Mouse (Mus musculus): ENCODE results near the gene Sox9. TPM values are rescaled to one million over a fixed set of nuclear protein-coding genes. Genes with fewer than 3 reads are reported as not detected.

The Sox9 gene
- polyA plus RNA-seq (2011; ENCODE audit: insufficient read length, low read depth, missing spikeins) = 8.1 and 14.6 TPM in 2 replicates

GRCm38 (mm10) chr11:112781994-112782356 is at the start of gene Sox9:
Sox9 (plus strand) TSS chr11:112782224.
- H3K4me1 ChIP-seq (ENCODE audit: control insufficient read depth, insufficient read depth, low read length) = peaks cover under 1% of the 10 kb centered on the region; the same call in 1 of the 2 replicates
- peak within 1 kb of the TSS; percentile 84 for H3K27ac ChIP-seq (ENCODE audit: insufficient read depth, low read length)
- TF ChIP-seq POLR2A (IDR thresholded peaks at IDR 0.05; ENCODE audit: low read depth, low read length) (peak; percentile 99), CTCF (IDR thresholded peaks at IDR 0.05; ENCODE audit: borderline replicate concordance, insufficient read depth, low read length) (no peak)
- H3K4me3 ChIP-seq (ENCODE audit: insufficient read depth, low read length) = peak within 1 kb of the TSS; percentile 76

- Histone ChIP-seq H3K27ac (ENCODE audit: insufficient read depth, low read length) (no peak overlapping the region), H3K4me1 (ENCODE audit: control insufficient read depth, insufficient read depth, low read length) (no peaks in the 10 kb centered on the region), H3K4me3 (ENCODE audit: insufficient read depth, low read length) (no peak overlapping the region)
- TF ChIP-seq POLR2A (IDR thresholded peaks at IDR 0.05; ENCODE audit: low read depth, low read length) (no peak), CTCF (IDR thresholded peaks at IDR 0.05; ENCODE audit: borderline replicate concordance, insufficient read depth, low read length) (no peak)
Measured at GRCm38 (mm10) chr11:112732401-112732800, 49.6 kb upstream of the Sox9 start.

GRCm38 (mm10) chr11:112737071-112737470 is 45.0 kb upstream of the Sox9 start:
- no peak overlapping the region for H3K27ac ChIP-seq (ENCODE audit: insufficient read depth, low read length)
- no peak overlapping the region for H3K4me3 ChIP-seq (ENCODE audit: insufficient read depth, low read length)
- no peaks in the 10 kb centered on the region for H3K4me1 ChIP-seq (ENCODE audit: control insufficient read depth, insufficient read depth, low read length)
- TF ChIP-seq CTCF (IDR thresholded peaks at IDR 0.05; ENCODE audit: borderline replicate concordance, insufficient read depth, low read length) = no peak
- TF ChIP-seq POLR2A (IDR thresholded peaks at IDR 0.05; ENCODE audit: low read depth, low read length) = no peak

GRCm38 (mm10) chr11:112739681-112740080 is 42.3 kb upstream of the Sox9 start:
- Histone ChIP-seq H3K4me3 (ENCODE audit: insufficient read depth, low read length) (no peak overlapping the region), H3K4me1 (ENCODE audit: control insufficient read depth, insufficient read depth, low read length) (no peaks in the 10 kb centered on the region), H3K27ac (ENCODE audit: insufficient read depth, low read length) (no peak overlapping the region)
- TF ChIP-seq POLR2A (IDR thresholded peaks at IDR 0.05; ENCODE audit: low read depth, low read length) = no peak
- TF ChIP-seq CTCF (IDR thresholded peaks at IDR 0.05; ENCODE audit: borderline replicate concordance, insufficient read depth, low read length) = no peak

GRCm38 (mm10) chr11:112756516-112756915 is 25.5 kb upstream of the Sox9 start:
- Histone ChIP-seq H3K4me1 (ENCODE audit: control insufficient read depth, insufficient read depth, low read length) (no peaks in the 10 kb centered on the region; the same call in 1 of the 2 replicates), H3K4me3 (ENCODE audit: insufficient read depth, low read length) (no peak overlapping the region), H3K27ac (ENCODE audit: insufficient read depth, low read length) (no peak overlapping the region)
- TF ChIP-seq POLR2A (IDR thresholded peaks at IDR 0.05; ENCODE audit: low read depth, low read length) = no peak
- TF ChIP-seq CTCF (IDR thresholded peaks at IDR 0.05; ENCODE audit: borderline replicate concordance, insufficient read depth, low read length) = no peak

- Histone ChIP-seq H3K4me1 (ENCODE audit: control insufficient read depth, insufficient read depth, low read length) (no peaks in the 10 kb centered on the region; the same call in 1 of the 2 replicates), H3K4me3 (ENCODE audit: insufficient read depth, low read length) (no peak overlapping the region), H3K27ac (ENCODE audit: insufficient read depth, low read length) (no peak overlapping the region)
- TF ChIP-seq POLR2A (IDR thresholded peaks at IDR 0.05; ENCODE audit: low read depth, low read length) = no peak
- no peak for TF ChIP-seq CTCF (IDR thresholded peaks at IDR 0.05; ENCODE audit: borderline replicate concordance, insufficient read depth, low read length)
Measured at GRCm38 (mm10) chr11:112758056-112758455, 24.0 kb upstream of the Sox9 start.

- Histone ChIP-seq H3K4me1 (ENCODE audit: control insufficient read depth, insufficient read depth, low read length) (no peaks in the 10 kb centered on the region), H3K4me3 (ENCODE audit: insufficient read depth, low read length) (no peak overlapping the region), H3K27ac (ENCODE audit: insufficient read depth, low read length) (no peak overlapping the region)
- TF ChIP-seq CTCF (IDR thresholded peaks at IDR 0.05; ENCODE audit: borderline replicate concordance, insufficient read depth, low read length) (no peak), POLR2A (IDR thresholded peaks at IDR 0.05; ENCODE audit: low read depth, low read length) (no peak)
Measured at GRCm38 (mm10) chr11:112766956-112767355, 15.1 kb upstream of the Sox9 start.

GRCm38 (mm10) chr11:112767531-112768041 is 14.4 kb upstream of the Sox9 start:
- Histone ChIP-seq H3K27ac (ENCODE audit: insufficient read depth, low read length) (no peak overlapping the region), H3K4me1 (ENCODE audit: control insufficient read depth, insufficient read depth, low read length) (no peaks in the 10 kb centered on the region), H3K4me3 (ENCODE audit: insufficient read depth, low read length) (no peak overlapping the region)
- TF ChIP-seq POLR2A (IDR thresholded peaks at IDR 0.05; ENCODE audit: low read depth, low read length) = no peak
- no peak for TF ChIP-seq CTCF (IDR thresholded peaks at IDR 0.05; ENCODE audit: borderline replicate concordance, insufficient read depth, low read length)

GRCm38 (mm10) chr11:112772791-112773355 is 9.2 kb upstream of the Sox9 start:
- Histone ChIP-seq H3K4me3 (ENCODE audit: insufficient read depth, low read length) (no peak overlapping the region), H3K4me1 (ENCODE audit: control insufficient read depth, insufficient read depth, low read length) (no peaks in the 10 kb centered on the region), H3K27ac (ENCODE audit: insufficient read depth, low read length) (no peak overlapping the region)
- TF ChIP-seq POLR2A (IDR thresholded peaks at IDR 0.05; ENCODE audit: low read depth, low read length) (no peak), CTCF (IDR thresholded peaks at IDR 0.05; ENCODE audit: borderline replicate concordance, insufficient read depth, low read length) (no peak)

- Histone ChIP-seq H3K4me1 (ENCODE audit: control insufficient read depth, insufficient read depth, low read length) (no peaks in the 10 kb centered on the region), H3K4me3 (ENCODE audit: insufficient read depth, low read length) (no peak overlapping the region), H3K27ac (ENCODE audit: insufficient read depth, low read length) (no peak overlapping the region)
- no peak for TF ChIP-seq CTCF (IDR thresholded peaks at IDR 0.05; ENCODE audit: borderline replicate concordance, insufficient read depth, low read length)
- TF ChIP-seq POLR2A (IDR thresholded peaks at IDR 0.05; ENCODE audit: low read depth, low read length) = no peak
Measured at GRCm38 (mm10) chr11:112779762-112780161, 2.3 kb upstream of the Sox9 start.

Data from embryonic fibroblast, embryonic 13.5 days (primary cell).